Mouse (Mus musculus) liver, embryonic 12.5 days (tissue): ENCODE results near the gene Hist2h2bb. TPM values are rescaled to one million over a fixed set of nuclear protein-coding genes. Genes with fewer than 3 reads are reported as not detected.
"Not testable (repeated sequence)": the region's sequence is repeated elsewhere in the genome, so short reads cannot be mapped to it uniquely, and the experiment has no call there.

ENCODE experiments used
- ATAC-seq: fragments of 200-750 bp; cut with Nextera tagmentation; 2 replicates; pipeline ENCODE4 v1.8.0; 2017; ENCODE audit warnings: moderate number of reproducible peaks, mild to moderate bottlenecking, moderate library complexity
- H3K27ac ChIP-seq: fragments of 300-500 bp; sonication (generic); 2 replicates; pipeline ENCODE4 v1.5.1; 2016; ENCODE audit warnings: mild to moderate bottlenecking
- H3K27me3 ChIP-seq: fragments of 300-500 bp; sonication (generic); replicated peaks from 2 replicates; pipeline ENCODE4 v1.6.1; 2016; ENCODE audit warnings: mild to moderate bottlenecking, moderate library complexity
- H3K36me3 ChIP-seq: fragments of 300-500 bp; sonication (generic); 2 replicates; pipeline ENCODE4 v1.6.1; 2016; ENCODE audit warnings: mild to moderate bottlenecking, moderate library complexity
- H3K4me1 ChIP-seq: fragments of 300-500 bp; sonication (generic); 2 replicates; pipeline ENCODE4 v1.6.1; 2016
- H3K4me2 ChIP-seq: fragments of 300-500 bp; sonication (generic); 2 replicates; pipeline ENCODE4 v1.6.1; 2016; ENCODE audit warnings: mild to moderate bottlenecking, moderate library complexity
- H3K4me3 ChIP-seq: fragments of 300-500 bp; sonication (generic); 2 replicates; pipeline ENCODE4 v1.5.1; 2016; ENCODE audit warnings: mild to moderate bottlenecking, moderate library complexity
- H3K9ac ChIP-seq: fragments of 300-500 bp; sonication (generic); 2 replicates; pipeline ENCODE4 v1.6.1; 2016; ENCODE audit warnings: mild to moderate bottlenecking, moderate library complexity
- H3K9me3 ChIP-seq: fragments of 300-500 bp; sonication (generic); replicated peaks from 2 replicates; pipeline ENCODE4 v1.6.1; 2016; ENCODE audit warnings: mild to moderate bottlenecking, moderate library complexity
- WGBS: fragments of 180-500 bp; shearing (Covaris S2); methylation state at CpG from one replicate; pipeline ENCODE4 v1.1.7; 2016; ENCODE audit not compliant: insufficient replicate concordance; 5-methylcytosine and 5-hydroxymethylcytosine counted together
- polyA plus RNA-seq: library from polyadenylated mRNA; unstranded; fragments of >200 nt; fragmentation: Nextera tagmentation; extraction: Ambion mirVana; gene quantifications from 2 replicates; pipeline ENCODE4 v1.2.1, GENCODE M21; 2016

Hist2h2bb gene
- 23.6 and 31.6 TPM in 2 replicates for polyA plus RNA-seq

DNA sequence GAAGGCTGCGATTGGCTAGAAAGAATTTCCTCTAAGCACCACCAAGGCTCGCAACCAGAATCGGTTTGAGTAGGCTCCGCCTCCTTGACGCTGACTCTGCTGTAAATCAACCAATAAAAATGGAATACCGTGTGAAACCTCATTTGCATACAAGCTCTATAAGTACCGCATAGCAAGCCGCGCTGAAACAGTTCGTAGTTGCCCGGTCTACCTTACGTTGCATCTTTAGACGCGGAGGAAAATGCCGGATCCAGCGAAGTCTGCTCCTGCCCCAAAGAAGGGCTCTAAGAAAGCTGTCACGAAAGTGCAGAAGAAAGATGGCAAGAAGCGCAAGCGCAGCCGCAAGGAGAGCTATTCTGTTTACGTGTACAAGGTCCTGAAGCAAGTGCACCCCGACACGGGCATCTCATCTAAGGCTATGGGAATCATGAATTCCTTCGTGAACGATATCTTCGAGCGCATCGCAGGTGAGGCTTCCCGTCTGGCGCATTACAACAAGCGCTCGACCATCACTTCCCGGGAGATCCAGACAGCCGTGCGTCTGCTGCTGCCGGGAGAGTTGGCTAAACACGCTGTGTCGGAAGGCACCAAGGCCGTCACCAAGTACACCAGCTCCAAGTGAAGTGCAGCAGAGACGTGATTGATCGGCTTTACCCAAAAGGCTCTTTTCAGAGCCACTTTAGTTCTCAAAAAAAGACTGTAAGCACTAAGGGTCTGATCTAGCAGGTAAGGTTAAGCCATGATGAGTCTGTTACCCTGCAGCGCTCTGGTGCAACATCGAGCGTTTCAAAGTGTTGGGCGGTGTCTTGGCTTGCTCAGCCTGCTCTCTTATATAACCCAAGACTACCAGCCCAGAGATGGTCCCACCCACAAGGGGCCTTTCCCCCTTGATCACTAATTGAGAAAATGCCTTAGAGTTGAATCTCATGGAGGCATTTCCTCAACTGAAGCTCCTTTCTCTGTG, at the start of gene Hist2h2bb:
Gene Hist2h2bb (plus strand): TSS at position 242 of the 964 bp plus-strand sequence.
- Histone ChIP-seq H3K36me3 (no peaks in the 10 kb centered on the region), H3K27me3 (no peaks in the 10 kb centered on the region), H3K4me3 (peak within 1 kb of the TSS; percentile 62), H3K4me2 (peak within 1 kb of the TSS; percentile 74), H3K9ac (peak within 1 kb of the TSS; percentile 87), H3K4me1 (peaks cover 41% of the 10 kb centered on the region), H3K27ac (peak within 1 kb of the TSS; percentile 99), H3K9me3 (no peaks in the 10 kb centered on the region)
- peak; percentile 88 for ATAC-seq
- under 1% methylated on average over 45 of the region's 45 CpGs for WGBS

DNA sequence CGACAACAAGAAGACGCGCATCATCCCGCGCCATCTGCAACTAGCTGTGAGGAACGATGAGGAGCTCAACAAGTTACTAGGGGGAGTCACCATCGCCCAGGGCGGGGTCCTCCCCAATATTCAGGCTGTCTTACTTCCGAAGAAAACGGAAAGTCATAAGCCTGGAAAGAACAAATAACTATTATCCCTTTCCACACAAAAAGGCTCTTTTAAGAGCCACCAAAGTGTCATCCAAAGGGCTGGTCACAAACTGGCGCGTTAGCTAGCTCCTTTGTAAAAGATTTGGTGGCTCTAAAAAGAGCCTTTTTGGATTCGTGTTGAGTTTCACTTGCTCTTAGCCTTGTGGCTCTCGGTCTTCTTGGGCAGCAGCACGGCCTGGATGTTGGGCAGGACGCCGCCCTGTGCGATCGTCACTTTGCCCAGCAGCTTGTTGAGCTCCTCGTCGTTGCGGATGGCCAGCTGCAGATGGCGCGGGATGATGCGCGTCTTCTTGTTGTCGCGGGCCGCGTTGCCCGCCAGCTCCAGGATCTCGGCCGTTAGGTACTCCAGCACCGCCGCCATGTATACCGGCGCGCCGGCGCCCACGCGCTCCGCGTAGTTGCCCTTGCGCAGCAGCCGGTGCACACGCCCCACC, 49.3 kb upstream of the Hist2h2bb start:
- WGBS = under 1% methylated on average over 36 of the region's 47 CpGs
- H3K9me3 ChIP-seq, H3K36me3 ChIP-seq, ATAC-seq, H3K27me3 ChIP-seq: not testable (repeated sequence)
- Histone ChIP-seq H3K9ac (peak overlapping the region; percentile 94), H3K4me3 (peak overlapping the region; percentile 66), H3K27ac (peak overlapping the region; percentile 99), H3K4me1 (peaks cover 59% of the 10 kb centered on the region), H3K4me2 (peak overlapping the region; percentile 85)

DNA sequence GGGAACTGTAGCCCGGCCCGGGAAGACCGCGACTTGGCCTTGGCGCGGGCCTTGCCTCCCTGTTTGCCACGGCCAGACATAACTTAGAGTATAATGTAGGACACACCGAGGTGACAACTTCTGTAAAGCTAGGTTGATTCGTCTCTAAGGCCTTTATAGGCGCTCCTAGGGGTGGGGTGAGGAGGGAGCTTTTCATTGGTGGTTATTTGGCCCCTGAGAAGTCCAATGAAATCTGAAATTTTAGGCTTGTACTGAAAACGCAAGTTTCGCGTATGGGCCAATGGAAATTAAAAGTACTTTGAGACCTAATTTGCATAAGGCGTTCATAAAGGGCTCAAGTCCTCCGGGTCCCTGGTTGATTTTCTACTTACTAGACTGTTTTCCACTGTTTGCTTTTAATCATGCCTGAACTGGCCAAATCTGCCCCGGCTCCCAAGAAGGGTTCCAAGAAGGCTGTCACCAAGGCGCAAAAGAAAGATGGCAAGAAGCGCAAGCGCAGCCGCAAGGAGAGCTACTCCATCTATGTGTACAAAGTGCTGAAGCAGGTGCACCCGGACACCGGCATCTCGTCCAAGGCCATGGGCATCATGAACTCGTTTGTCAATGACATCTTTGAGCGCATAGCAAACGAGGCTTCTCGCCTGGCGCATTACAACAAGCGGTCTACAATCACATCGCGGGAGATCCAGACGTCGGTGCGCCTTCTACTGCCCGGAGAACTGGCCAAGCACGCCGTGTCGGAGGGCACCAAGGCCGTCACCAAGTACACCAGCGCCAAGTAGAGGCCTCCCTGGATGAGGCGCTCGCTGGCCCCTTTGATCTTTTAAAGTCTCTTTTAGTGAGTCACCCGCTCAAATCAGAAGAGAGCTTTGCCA, 48.5 kb upstream of the Hist2h2bb start, which contains the start of the genes Hist2h2ac and Hist2h2be:
Gene Hist2h2ac (minus strand): TSS at position 116 of the 875 bp plus-strand sequence.
Gene Hist2h2be (plus strand): TSS at position 355 of the 875 bp plus-strand sequence.
- Histone ChIP-seq H3K9me3 (no peaks in the 10 kb centered on the region), H3K27me3 (no peaks in the 10 kb centered on the region), H3K4me3 (peak within 1 kb of the TSS; percentile 66), H3K27ac (peak within 1 kb of the TSS; percentile 99), H3K36me3 (no peaks in the 10 kb centered on the region), H3K9ac (peak within 1 kb of the TSS; percentile 94), H3K4me1 (peaks cover 61% of the 10 kb centered on the region), H3K4me2 (peak within 1 kb of the TSS; percentile 85)
- WGBS = 2% methylated on average over 43 of the region's 43 CpGs
- ATAC-seq = peak; percentile 91

DNA sequence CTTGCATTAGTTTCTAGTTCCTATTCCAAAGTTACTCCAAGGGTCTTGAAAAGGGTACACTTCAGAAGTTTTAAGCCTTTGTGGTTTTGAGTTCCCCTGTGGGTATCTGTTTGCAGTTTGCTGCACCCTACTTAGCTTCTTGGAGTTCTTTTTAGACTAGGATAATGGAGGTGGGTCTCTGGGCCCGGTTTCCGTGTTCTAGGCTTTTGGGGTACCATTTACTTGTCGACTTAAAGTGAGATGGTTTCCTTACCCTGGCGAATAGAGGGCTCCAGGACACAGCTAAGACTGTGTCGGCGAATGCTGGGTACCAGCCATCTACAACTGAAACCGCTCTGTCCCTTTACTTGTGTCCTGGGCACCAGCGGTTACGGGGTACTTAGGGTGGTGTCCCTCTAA, 47.9 kb upstream of the Hist2h2bb start:
- no peak for ATAC-seq
- H3K36me3 ChIP-seq = no peaks in the 10 kb centered on the region
- WGBS = 26% methylated on average over 9 of the region's 9 CpGs

DNA sequence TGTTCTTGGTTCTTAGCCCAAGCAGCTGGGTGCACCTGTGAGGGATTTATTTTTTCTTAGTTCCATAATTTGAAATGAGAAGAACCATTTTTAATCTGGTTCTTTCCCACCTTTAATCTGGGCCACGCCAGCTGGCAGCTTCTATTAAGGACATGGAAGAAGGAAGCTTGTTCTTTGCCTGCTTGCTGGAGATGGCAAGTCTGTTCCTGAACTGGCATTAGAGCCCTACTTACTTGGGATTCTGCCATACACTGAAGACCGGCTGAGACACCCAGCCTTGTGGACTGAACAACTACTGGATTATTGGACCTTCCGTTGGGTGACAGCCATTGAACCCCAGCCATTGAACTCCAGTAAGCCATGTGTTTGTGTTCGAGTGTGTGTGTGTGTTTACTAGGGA, 46.8 kb upstream of the Hist2h2bb start:
- Histone ChIP-seq H3K36me3 (no peaks in the 10 kb centered on the region), H3K4me2 (peak overlapping the region; percentile 85), H3K4me3 (peak overlapping the region; percentile 66)

More for the DNA sequence above, 47.9 kb upstream of the Hist2h2bb start:
- peak overlapping the region; percentile 99 for H3K27ac ChIP-seq
- H3K9ac ChIP-seq = peak overlapping the region; percentile 94
- peak overlapping the region; percentile 66 for H3K4me3 ChIP-seq
- H3K27me3 ChIP-seq = no peaks in the 10 kb centered on the region
- H3K4me2 ChIP-seq = peak overlapping the region; percentile 85
- no peaks in the 10 kb centered on the region for H3K9me3 ChIP-seq
- peaks cover 67% of the 10 kb centered on the region for H3K4me1 ChIP-seq

DNA sequence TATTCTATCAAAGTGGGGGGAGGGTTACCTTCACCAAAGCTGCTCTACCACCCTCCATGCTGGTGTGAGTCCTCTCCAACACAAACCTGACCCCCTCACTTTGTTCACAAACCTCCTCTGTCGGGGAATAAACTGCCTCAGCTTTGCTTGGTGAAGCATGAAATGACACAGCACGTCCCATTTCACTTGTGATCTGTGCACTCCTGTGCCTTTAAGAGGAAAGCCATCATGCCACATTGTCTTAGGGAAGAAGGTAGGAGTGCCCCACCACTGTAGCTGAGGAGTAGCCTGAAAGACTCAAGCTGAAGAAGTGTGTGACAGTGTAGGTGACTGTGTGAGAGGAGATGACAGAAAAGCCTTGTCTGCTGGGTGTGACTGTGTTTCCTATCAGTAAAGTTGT, 44.1 kb upstream of the Hist2h2bb start:
- no peaks in the 10 kb centered on the region for H3K36me3 ChIP-seq
- peak overlapping the region; percentile 72 for H3K27ac ChIP-seq
- no peaks in the 10 kb centered on the region for H3K9me3 ChIP-seq
- no peaks in the 10 kb centered on the region for H3K27me3 ChIP-seq
- no peak for ATAC-seq
- peaks cover 60% of the 10 kb centered on the region for H3K4me1 ChIP-seq
- H3K4me3 ChIP-seq = peak overlapping the region; percentile 20; the same call in 1 of the 2 replicates
- H3K9ac ChIP-seq = peak overlapping the region; percentile 94
- 53% methylated on average over 2 of the region's 2 CpGs for WGBS
- H3K4me2 ChIP-seq = peak overlapping the region; percentile 85

More for the DNA sequence above, 46.8 kb upstream of the Hist2h2bb start:
- 77% methylated on average over 4 of the region's 4 CpGs for WGBS
- Histone ChIP-seq H3K4me1 (peaks cover 70% of the 10 kb centered on the region), H3K27ac (peak overlapping the region; percentile 99), H3K9ac (peak overlapping the region; percentile 94), H3K9me3 (no peaks in the 10 kb centered on the region), H3K27me3 (no peaks in the 10 kb centered on the region)
- ATAC-seq = no peak

DNA sequence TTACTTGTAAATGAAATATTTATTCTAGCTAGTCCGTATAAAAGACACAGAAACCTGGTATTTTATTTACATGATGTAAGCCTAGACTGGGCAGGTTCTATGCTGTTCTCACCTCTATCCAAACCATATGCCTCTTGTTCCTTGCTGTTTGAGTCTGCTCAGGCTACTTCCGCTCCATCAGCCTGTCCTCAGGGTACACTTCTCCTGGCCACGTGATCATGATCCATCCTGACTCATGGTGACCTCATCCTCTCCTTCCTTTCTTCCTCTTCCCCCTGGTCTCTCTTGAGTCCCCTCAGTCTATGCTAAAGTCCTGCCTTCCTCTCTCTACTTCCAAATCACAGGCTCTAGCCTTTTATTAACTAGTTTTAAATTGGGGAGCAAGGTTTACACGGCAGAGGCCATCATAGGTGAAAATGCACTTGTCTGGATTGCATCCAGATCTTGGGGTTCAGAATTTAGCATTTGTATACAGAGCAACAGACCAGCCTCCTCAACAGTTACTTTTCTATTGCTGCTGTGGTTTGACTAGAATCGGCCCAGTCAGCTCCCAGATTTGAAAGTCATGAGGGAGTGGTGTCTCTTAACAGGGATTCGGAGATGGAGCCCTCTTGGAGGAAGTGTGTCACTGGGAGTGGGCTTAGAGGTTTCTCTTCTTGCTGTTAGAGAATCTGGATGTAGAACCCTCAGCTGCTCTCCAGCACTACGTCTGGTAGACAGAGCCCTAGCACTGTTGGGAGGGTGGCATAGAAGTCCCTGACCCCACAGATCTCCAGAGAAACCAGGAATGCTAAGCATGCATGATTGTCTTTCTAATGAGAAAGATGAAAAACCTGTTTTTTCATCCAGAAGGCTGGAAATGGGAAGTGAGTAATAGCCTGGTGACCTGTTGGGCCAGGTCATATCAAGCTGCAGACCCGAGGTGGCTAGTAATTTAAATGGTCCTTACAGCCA, 42.6 kb upstream of the Hist2h2bb start:
- no peak overlapping the region for H3K4me3 ChIP-seq
- peaks cover 61% of the 10 kb centered on the region for H3K4me1 ChIP-seq
- H3K4me2 ChIP-seq = no peak overlapping the region
- no peak for ATAC-seq
- H3K36me3 ChIP-seq = no peaks in the 10 kb centered on the region
- no peaks in the 10 kb centered on the region for H3K9me3 ChIP-seq
- 67% methylated on average over 8 of the region's 8 CpGs for WGBS
- H3K27me3 ChIP-seq = no peaks in the 10 kb centered on the region
- no peak overlapping the region; the same call in 1 of the 2 replicates for H3K9ac ChIP-seq
- H3K27ac ChIP-seq = no peak overlapping the region

DNA sequence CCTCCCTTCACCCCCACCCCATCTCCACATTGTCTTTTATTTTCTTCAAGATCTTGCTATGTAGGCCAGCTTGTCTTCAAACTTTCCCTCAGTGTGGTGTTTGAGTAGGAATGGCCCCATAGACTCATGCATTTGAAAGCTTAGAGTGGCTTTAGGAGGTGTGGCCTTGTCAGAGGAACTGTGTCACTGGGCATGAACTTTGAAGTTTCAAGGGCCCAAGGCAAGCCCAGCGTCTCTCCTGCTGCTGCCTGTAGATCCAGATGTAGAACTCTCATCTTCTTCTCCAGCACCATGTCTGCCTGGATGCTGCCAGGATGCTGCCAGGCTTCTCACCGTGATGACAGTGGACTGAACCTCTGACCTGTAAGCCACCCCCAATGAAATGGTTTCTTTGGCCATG, 40.7 kb upstream of the Hist2h2bb start:
- no peak for ATAC-seq
- Histone ChIP-seq H3K9ac (no peak overlapping the region), H3K4me2 (no peak overlapping the region), H3K4me3 (no peak overlapping the region), H3K27me3 (no peaks in the 10 kb centered on the region), H3K4me1 (peaks cover 43% of the 10 kb centered on the region), H3K27ac (no peak overlapping the region), H3K9me3 (no peaks in the 10 kb centered on the region), H3K36me3 (no peaks in the 10 kb centered on the region)
- WGBS = 50% methylated on average over 2 of the region's 2 CpGs

DNA sequence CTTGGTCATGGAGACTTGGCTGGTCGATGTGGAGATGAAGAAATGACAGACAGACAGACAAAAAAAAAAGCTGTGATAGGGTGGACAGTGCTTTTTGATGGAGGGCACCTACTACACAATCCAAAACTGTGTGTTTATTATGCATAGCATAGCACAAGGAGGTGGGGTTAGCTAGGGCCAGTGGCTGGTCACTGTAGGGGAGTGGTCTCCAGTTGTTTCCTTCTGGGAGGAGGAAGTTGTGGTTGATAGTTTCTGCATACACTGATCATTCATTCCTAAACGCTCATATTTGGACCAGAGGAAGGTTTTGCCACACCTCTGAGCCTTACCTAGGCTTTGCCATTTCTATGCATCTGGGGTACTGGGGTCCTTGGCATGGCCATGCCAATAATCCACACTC, 39.1 kb upstream of the Hist2h2bb start:
- no peak overlapping the region for H3K27ac ChIP-seq
- no peaks in the 10 kb centered on the region for H3K9me3 ChIP-seq
- WGBS = 38% methylated on average over 2 of the region's 2 CpGs
- no peak overlapping the region for H3K4me2 ChIP-seq
- no peak overlapping the region for H3K4me3 ChIP-seq
- H3K9ac ChIP-seq = no peak overlapping the region
- H3K4me1 ChIP-seq = peaks cover 30% of the 10 kb centered on the region
- ATAC-seq = no peak
- no peaks in the 10 kb centered on the region for H3K27me3 ChIP-seq
- no peaks in the 10 kb centered on the region for H3K36me3 ChIP-seq

DNA sequence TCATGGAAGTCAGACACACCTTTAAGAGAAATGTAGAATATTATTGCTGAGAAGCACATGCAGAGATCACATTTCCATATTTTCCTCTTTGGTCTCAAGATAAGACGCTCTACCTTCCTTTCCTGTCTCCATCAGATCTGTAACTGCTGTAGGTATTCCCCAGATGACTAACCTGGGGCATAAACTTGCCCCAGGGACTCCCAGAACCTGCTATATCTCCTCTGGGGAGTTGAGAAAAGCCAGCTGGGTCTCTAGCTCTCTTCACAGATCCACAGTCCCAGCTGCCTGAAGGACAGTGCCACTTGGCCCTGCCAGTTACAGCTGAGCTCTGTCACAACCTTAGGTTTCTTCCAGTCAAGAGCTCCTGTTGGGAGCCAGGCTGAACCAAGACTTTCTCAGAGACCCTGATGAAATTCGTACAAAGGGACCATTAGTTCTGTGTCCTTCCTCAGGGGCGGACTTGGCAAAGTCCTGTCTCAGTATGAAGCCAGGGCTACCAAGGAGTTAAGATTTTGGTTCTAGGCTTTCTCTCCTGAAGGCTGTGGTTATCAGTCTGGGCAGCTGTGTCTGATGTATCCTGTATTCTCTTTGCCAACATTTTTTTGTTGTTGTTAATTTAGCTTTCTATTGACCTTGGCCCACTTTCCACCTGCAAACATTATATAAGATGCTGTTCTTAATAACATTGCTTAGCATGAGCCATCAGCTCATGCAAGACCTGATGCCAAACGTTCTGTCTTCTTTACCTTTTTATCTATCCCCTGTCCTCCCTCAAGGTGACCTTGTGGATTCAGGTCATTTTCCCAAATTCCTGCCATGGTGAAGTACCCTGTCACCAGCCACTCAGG, 38.4 kb upstream of the Hist2h2bb start:
- no peak for ATAC-seq
- Histone ChIP-seq H3K4me3 (no peak overlapping the region), H3K4me2 (no peak overlapping the region), H3K9me3 (no peaks in the 10 kb centered on the region), H3K27ac (0 out of 2 replicates have a peak overlapping the region, but pooled peaks have one; percentile 55), H3K4me1 (peaks cover 30% of the 10 kb centered on the region), H3K27me3 (no peaks in the 10 kb centered on the region), H3K36me3 (no peaks in the 10 kb centered on the region), H3K9ac (no peak overlapping the region)
- 65% methylated on average over 4 of the region's 4 CpGs for WGBS
